Mouse (Mus musculus) small intestine, adult 2 months (tissue): ENCODE data around the gene Abcf3.

Experiments
- CTCF ChIP-seq: fragments of 200-500 bp; IDR thresholded peaks from 2 replicates; pipeline ENCODE4 v1.5.1; 2012; ENCODE audit warnings: low read depth, mild to moderate bottlenecking, control low read depth, inconsistent platforms, low read length, moderate library complexity, mixed read lengths; ENCODE audit not compliant: insufficient replicate concordance, insufficient read length; ENCODE audit errors: extremely low read depth
- POLR2A ChIP-seq: fragments of 200-500 bp; IDR thresholded peaks from 2 replicates; pipeline ENCODE4 v1.6.1; 2012; ENCODE audit warnings: low read depth, mild to moderate bottlenecking, control low read depth, inconsistent platforms, low read length, moderate library complexity

- TF ChIP-seq CTCF (no peak), POLR2A (no peak)
These were observed 6.6 kb downstream of the Abcf3 start for GRCm38 (mm10) chr16:20555000-20555399.
